Mouse (Mus musculus) embryonic fibroblast, embryonic 13.5 days (primary cell): ENCODE measurements around the gene Sprtn.

Source experiments
- CTCF ChIP-seq: IDR thresholded peaks from 2 replicates; pipeline ENCODE4 v1.5.1; 2011; ENCODE audit warnings: mild to moderate bottlenecking, control low read depth, low read length, moderate library complexity, borderline replicate concordance; ENCODE audit not compliant: insufficient read depth
- POLR2A ChIP-seq: IDR thresholded peaks from 2 replicates; pipeline ENCODE4 v1.6.1; 2011; ENCODE audit warnings: low read depth, mild to moderate bottlenecking, control low read depth, low read length, moderate library complexity

GRCm38 (mm10) chr8:124925544-124926266 lies 28.0 kb downstream of the Sprtn start:
- TF ChIP-seq CTCF (no peak), POLR2A (no peak)
